Mouse (Mus musculus) telencephalon, adult 2 months (tissue): ENCODE results near the gene Pias1.
"Not testable (repeated sequence)": the region's sequence is repeated elsewhere in the genome, so short reads cannot be mapped to it uniquely, and the experiment has no call there.

Source experiments
- DNase-seq: peaks from one replicate; pipeline ENCODE4 v3.0.0-alpha.2; 2011; ENCODE audit warnings: low read depth, low spot score

Pias1 gene

DNA sequence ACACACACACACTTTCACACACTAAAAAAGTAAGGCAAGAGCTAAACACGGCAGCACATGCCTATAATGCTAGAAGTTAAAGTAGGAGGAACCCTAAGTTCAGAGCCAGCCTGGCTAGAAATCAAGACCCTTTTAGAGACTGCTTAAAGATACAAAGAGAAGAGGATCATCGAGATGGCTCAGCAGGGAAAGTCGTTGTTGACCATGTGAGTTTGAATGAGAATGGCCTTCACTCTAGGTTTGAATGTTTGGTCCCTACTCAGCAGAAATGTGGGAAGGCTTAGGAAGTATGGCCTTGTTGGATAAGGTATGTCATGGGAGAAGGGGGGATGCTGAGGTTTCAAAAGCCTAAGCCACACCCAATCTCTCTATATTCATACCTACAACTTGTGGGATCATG lies 46.8 kb downstream of the Pias1 start:
- DNase-seq, result no peak

DNA sequence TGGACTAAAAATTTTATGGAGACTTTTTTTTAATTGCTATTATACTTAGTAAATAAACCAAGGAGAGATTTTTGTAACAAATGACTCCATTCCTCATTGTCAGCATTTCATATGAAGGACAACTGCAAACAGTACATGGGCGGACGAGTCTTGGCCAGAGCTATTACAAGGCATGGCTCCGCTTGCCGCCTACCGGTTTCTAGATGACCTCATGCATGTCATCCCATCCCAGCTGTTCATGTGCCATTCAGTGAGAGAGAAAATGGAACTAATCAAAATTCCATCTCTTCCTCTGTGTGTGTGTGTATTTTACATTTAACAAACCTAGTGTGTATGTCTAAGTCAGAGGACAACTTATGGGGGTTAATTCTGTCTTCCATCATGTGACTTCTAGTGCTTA lies 51.9 kb downstream of the Pias1 start:
- DNase-seq, result no peak

DNA sequence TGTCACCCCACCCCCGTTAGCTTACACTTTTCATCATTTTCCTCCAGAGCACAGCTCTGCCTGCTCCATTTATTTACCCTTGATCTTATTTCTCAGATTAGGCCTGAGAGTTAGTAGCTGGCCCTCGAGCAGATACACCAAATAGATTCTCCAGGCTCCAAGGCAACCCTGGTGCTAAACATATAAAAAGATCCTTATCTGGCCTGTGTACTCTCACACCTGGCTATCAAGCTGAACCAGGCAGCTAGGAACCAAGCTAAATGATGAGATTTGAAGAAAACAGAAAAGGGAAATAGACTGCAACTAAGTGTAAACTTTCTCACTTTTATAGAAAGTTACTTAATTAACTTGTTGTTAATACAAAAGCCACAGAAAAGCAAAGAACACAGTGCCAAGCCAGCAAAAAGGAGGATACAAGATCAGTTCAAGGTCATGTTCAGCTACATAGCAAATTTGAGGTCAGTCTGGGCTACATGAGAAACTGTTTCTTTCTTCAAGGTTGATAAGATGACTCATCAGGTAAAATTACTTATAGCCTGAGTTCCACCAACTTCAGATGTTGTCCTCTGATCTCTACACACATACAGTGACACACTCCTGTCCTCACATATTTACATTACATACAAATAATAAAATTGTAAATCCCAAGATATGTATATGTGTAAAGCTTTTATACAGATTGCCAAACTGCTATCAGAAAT lies 52.9 kb downstream of the Pias1 start:
- DNase-seq, result no peak

DNA sequence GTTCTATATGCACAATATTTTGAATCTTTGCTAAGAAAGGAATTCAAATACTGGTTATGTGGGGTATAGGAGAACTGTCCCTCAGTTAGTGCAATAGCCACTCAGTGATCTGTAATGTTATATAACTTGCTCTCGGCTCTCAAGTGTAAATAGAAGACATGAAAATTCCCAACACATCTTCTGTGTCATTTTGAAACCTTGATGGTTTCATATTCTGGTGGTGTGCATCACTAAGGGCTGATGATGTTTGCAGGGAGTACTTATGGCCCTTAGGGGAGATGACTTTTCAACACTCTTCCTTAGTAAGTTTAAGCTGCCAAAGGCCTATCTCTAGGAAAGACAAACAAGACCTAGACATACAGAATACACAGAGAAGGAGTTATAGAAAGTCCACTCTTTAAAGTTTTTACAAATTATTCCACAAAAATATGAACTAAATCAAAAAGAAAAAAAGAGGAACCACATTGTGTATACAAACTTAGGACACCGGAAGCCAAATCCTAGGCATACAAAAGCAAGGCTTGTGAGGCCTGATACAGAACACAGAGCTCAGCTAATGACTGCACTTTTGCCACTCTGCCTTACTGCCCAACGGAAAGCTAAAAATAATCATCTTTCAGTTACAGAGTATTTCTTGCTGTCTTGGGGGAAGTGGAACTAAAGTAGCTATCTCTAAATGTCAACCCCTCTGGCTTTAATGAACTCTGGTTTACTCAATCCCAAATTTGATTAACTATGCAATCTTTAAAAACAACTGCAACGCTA lies 55.0 kb downstream of the Pias1 start:
- DNase-seq, result no peak

DNA sequence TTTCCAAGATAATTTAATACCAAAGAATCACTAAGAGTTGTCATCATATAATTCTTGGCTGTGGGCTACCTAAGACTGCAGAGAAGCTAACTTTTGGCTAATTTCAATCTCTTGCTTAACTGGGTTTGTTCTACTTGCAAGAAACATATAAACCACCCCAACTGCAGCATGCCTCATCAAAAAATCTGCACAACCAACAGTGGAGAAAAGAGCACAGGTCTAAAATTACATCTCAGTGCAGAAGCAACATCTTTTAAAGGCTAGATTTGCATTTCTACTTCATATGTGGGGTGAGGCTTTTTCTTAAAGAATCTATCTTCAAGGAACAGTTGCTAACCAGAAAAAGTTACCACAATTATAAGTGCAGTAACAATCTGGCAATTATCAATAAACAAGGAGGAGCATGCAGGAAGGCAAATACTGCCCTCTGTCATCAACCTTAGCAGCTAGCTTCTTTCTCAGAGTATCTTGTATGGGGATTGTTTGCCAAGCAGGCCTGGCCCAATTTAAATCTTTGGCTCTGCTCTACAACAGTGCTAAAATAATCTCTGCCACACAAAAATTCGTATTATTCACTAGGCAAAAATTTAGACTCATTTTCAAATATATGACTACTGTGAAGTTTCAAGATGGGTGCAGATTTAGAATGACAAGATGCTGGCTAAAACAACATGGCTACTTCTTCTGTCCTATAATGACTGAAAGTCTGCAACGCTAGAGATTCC lies 62.7 kb downstream of the Pias1 start:
- peak; percentile 83 for DNase-seq

DNA sequence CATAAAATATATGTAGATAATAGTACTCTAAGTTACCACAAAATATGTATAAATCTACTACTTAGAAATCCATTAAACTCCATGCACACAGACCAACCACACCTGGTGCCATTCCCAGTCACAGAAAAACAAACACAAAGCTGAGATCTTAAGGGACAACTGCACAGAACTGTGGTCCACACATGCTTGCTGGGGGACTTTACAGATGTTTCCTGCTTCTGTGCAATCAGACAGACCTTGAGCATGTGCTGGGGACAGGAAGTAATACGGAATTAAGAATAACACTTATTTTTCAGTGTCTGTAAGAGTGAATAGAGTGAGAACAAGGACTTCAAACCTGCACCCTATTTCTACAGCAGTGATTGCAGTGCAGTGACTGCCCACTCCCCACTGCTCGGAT lies 66.8 kb downstream of the Pias1 start:
- no peak for DNase-seq

DNA sequence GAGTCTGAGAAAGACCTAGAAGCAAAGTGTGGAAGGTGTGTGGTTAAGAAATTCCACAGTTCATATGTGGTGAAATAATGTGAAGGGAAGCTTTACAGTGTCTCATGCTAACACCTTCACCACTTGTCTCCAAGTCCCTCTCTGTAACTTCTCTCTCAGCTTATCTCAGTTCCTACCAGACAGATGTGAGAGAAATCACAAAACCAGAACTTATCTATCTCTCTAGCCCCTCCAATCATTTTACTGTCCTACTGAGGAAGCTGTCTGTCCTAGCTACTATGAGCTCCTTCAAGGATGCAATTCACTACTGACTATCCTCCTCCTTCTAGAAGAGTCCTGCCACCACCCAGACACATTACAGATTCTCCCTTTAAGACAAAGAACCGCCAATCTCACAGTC lies 70.7 kb downstream of the Pias1 start:
- no peak for DNase-seq

DNA sequence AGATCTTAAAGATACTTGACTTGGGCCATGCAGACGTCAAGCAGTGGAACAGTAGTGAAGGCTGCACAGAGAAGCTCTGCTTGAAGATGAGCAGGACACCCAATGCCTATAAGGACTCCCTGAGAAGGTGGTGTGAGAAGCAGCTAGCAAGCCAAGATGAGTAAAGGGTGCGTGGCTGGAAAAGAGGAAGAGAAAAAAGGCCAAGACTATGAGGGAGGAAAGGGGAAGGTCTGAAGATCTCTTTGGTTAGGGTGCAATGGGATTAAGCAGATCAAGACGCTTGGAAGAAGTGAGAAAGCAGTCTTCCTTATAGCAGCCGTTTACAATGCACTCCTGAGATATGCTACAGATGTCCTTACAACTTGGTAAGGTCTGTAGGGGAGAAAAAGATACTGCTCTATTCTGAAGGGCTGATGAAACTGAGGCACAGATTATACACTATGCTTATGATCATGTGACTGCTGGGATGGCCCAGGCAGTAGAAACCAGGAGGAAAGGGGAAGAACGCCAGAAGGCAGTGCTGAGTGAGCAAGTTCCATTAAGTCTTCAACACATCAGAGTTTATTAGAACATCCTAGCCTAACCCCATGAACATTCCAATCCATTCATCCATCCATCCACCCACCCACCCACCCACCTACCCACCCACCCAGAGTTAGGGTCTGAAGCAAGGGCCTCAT lies 74.2 kb downstream of the Pias1 start:
- DNase-seq, result no peak

DNA sequence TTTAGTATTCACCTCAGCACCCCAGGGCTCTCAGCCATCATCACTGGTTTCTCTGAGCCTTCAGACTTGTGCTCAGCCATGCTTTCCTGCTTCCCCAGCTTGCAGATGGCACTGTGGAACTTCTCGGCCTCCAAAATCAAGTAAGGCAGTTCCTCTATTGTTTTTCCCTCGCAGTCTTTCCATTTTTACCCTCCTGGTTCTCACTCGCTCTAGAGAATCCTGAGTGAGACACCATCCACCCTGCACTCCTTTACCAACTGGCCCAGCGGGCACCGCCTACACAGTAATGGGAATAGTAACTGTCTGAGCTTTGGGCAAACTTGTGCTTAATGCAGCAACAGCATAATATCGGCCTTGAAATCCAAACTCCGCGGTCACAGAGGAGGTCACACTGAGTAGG lies 82.7 kb downstream of the Pias1 start:
- peak; percentile 42 for DNase-seq

DNA sequence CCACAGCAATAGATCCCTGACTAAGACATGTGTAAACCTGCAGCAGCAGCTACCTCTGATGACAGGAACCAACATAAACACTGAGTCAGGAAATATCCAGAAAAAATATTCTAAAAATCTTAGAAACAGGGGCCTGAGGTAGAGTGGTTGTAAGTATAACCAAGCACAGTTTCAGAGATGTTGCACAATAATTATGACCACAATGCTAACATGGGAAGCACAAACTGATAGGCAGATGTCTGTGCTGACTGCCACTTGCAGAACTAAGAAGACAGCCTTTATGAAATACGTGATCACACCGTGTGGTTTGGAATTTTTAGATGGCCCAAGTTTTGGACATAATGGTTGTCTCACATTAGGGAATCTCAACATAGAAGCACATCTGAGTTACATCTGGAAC lies 83.9 kb downstream of the Pias1 start:
- DNase-seq, result no peak

DNA sequence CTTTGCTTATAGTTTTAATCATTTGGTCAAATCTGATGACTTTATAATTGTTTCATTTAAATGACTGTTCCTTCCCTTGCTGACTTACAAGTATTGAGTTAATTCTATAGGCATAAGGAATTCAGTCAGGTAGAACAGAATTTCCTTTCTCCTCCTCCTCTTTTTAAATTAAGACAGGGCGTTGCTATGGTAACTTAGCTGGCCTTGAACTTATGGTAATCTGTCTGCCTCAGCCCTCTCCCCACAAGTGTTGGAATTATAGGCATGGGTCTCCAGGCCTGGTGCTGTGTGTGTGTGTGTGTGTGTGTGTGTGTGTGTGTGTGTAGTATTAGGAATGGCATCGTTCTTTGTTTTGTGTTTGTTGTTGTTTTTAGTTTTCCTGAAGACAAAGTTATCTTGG lies 86.0 kb downstream of the Pias1 start:
- DNase-seq, result no peak

DNA sequence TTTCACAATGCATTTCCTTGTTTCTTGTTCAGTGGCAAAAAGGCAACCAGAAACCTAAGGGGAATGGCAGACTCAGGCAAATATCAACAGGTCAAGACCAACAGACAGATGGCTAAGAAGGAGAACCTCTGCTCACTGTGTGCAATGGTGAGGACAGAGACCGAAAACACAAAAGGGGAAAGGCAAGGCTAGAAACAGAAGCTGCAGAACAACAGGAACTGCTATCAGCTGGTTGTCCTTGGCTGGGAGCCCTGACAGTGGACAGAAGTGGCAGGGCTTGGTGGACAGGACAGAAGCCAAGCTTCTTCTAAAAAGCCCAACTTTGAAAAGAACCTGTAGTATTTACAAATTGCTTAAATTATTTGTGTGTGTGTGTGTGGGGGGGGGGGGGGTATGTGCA lies 93.2 kb downstream of the Pias1 start:
- no peak for DNase-seq

DNA sequence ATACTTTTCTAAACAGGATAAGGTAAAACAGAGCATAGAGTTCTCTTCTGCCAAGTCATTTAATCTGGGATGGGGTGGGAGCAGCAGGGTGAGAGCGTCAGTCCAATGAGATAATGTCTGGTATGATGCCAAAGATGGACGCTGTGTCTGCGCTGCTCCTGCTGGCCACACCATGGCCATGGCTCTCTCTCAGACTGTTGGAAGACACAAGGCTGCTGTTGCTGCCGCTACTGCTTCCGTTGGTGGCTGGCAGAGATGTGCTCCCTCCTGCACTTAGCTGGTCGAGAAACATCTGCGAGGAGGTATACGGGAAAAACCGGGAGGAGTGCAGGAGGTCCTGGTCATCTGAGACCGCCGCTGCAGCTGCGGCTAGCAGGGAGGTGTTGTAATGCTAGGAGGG lies 105.9 kb downstream of the Pias1 start:
- DNase-seq, result peak; percentile 22

DNA sequence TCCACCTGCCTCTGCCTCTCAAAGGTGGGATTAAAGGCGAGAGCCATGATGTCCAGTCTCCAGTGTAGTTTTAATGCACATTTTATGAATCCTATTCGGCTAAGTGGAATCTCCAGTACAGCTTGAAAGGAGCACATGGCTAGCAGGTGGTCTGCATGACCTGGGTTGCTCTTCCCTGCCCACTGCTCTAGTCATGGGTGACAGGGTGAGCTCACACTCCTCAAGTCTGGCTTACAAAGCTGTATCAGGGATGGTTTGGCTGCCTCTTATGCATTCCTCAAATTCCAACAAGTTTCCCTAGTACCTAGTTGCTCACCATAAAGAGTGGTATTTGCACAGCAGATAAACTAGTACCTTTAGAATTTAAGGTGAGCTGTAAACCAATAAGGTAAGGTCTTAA lies 109.9 kb downstream of the Pias1 start:
- DNase-seq, result no peak

DNA sequence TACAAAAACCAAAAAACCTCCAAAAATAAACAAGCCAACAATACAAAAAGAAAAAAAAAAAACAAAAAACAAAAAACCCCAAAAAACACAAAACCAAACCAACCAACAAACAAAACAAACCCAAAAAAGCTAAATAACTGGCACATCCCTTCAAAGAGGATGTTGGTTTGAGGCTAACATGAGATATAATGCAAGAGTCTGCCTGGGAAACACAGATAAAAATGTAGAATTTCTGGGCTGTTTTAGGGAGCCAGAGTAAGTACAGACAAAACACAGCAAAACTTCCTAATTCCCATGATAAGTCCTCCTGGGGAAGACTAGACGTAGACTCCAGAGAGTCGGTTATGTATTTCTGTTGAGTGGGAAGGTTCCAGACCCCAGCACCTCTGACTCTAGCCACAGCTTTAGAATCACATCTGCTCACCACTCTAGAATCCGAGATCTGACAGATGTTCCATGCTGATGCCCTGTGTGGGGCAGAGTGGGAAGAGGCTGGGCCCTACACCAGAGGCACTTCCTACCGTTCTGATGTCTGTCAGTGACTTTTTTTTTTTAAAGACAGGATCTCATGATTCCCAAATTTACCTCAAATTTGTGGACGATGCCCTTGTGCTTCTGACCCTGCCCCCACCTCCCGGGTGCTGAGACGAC lies 110.6 kb downstream of the Pias1 start:
- no peak for DNase-seq

DNA sequence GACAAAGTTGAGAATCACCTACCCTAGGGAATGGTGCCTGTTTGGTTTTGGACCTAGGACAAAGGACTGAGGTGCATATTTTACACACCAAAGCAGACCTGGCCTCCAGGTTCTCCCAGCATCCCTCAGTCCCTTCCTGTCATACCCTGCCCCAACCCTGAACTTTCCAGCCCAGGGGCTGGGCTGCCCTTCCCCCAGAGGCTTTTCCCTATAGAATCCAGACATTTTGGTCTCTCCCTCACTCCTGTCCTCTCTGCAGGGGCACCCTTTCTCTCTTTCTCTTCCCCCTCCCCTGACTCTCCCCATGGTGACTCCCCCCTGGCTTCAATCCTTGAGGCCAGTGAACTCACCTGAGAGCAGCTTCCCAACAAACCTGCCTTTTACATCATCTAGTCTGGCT lies 117.0 kb downstream of the Pias1 start:
- no peak for DNase-seq

DNA sequence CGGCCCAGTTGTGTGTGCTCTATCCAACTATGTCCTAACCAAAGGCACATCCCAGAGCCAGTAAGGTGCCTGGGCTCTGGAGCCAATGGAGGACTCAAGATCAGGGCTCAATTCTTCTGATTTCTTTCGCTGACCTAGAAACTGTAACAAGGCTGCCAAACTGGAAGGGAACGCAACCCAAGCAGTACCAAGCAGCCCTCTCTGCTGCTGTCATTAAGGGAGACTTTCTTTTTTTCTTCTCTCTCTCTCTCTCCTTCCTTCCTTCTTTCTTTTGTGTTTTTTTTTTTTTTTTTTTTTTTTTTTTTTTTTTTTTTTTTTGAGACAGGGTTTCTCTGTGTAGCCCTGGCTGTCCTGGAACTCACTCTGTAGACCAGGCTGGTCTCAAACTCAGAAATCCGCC lies 118.5 kb downstream of the Pias1 start:
- DNase-seq, result not testable (repeated sequence)

DNA sequence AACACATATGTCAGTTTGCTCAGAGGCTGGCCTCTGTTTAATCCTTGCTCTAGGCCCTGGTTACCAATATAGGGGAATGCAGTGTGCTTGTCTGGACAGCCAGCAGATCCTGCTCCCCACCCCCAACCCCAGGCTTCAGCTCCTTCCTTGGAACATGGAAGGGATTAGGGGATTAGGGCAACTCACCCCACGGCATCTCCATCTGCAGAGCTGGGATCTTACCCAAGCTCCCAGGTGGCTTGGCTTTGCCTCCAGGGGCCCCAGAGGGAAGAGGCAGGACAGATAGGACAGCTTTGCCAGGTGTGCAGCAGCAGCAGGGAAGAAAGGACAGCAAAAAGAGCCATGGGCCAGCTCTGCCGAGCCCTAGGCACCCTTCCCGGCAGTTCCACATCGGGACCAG lies 126.9 kb downstream of the Pias1 start:
- no peak for DNase-seq

DNA sequence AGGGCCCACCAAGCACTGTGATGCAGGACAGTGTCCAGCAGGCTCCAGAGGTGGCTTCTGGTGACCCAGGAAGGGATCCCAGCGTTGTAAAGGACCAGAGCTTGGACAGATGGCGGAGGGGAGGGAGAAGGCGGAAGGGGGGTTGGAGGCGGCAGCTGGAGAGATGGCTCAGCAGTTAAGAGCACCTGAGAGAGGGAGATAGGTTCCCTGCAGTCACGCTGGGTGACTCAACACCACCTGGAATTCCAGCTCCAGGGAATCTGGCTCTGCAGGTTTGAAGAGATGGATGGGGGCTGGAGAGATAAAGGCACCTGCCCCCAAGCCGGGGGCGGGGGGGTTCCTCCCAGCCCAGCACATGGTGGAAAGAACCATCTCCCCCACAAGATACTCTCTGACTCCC lies 127.6 kb downstream of the Pias1 start:
- not testable (repeated sequence) for DNase-seq

DNA sequence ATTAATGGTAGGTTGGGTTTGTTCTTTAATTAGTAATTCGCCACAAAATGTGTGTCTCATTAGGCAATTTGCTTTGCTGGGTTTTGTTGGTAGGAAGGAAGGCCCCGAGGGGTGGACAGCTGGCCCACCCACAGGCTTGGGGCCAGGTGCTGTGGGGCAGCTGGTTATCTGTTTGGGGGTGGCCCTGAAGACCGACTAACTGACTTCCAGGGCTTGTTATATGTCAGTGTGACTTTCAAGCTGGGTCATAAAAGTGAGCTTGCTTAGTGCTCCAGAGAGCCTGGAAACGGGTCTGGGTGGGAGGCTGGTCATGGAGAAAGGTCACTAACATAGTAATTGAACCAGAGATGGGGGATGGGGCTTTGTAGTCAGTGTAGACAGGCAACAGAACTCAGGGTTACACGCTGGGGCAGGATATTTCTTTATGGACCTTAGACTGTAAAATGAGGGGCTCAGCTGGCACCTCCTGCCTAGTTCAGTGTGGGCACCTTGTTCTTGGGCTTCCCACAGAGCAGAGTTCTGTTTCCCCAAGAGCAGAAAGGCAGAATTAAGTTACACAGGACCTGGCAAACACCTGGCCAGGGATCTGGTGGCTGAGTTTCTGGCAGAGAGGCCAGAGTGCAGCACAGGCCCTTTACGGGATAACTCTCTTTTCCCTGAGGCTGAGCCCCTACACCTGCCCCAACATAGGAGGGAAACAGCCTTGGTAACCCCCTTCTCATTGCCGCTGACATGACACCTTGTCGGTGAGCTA lies 129.3 kb downstream of the Pias1 start:
- no peak for DNase-seq

DNA sequence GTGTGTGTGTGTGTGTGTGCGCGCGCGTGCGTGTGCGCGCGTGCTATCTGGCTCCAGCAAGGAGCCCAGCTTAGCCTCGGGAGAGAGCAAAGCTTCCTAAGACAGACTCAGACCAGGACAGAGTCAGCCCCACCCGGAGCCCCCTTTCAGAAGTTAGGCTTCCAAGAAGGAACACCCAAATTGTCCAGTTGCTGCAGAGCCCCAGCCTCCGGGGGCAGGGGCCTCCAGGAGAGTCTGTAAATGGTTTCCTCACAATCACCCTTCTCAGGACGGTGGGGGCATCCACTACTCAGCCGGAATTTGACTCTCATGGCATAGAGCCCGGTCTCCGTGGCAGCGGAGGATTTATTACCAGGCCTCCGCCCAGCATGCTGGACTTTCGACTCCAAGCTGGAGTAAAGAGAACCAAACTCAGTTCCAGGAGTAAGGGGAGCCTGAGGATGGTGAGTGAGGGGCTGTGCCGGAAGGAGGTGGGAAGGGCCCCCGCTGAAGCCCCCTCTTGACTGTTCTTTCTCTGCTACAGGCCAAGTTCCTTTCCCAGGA lies 129.9 kb downstream of the Pias1 start, which contains the start of gene Calml4:
Gene Calml4 (plus strand): TSS at position 362 of the 543 bp plus-strand sequence.
- DNase-seq, result no peak
